Mouse (Mus musculus): ENCODE data around the gene Acer1. TPM values are rescaled to one million over a fixed set of nuclear protein-coding genes. Genes with fewer than 3 reads are reported as not detected.

Gene Acer1
- polyA plus RNA-seq, 1 experiment from 2014 or later: 0.16 TPM

- Histone ChIP-seq H3K9ac (ENCODE audit: low read length) (peak within 1 kb of the TSS; percentile 72), H3K9me3 (ENCODE audit: control insufficient read depth, low read length) (no peaks in the 10 kb centered on the region), H3K27me3 (ENCODE audit: control insufficient read depth, insufficient read depth, low read length) (no peaks in the 10 kb centered on the region), H3K4me1 (ENCODE audit: control insufficient read depth in 2 of 2, insufficient read depth in 2 of 2, low read length in 2 of 2) (peaks cover 26 to 29% of the 10 kb centered on the region in 2 experiments), H3K4me3 (ENCODE audit: control insufficient read depth in 1 of 2, insufficient read depth in 1 of 2, low read depth in 1 of 2, low read length in 2 of 2) (peak within 1 kb of the TSS; percentile 77 to 80), H3K36me3 (ENCODE audit: control insufficient read depth, insufficient read depth, low read length) (peaks cover 68% of the 10 kb centered on the region), H3K4me2 (ENCODE audit: low read length) (peak within 1 kb of the TSS; percentile 63), H3K27ac (replicated peaks in 1 of 2; ENCODE audit: control insufficient read depth in 1 of 2, insufficient read depth in 1 of 2, low read depth in 2 of 2, low read length in 2 of 2) (peak within 1 kb of the TSS; percentile 61 to 72; a peak in 2 of 4 replicates)
- WGBS: under 1% methylated on average over 38 of the region's 38 CpGs
- ATAC-seq (ENCODE audit: insufficient number of reproducible peaks, insufficient read depth, low FRiP score, low read depth): peak; percentile 99
Measured at GRCm38 (mm10) chr17:56997029-56997667, 15.2 kb upstream of the Acer1 start, which contains the start of gene Alkbh7. Gene Alkbh7 (plus strand): TSS chr17:56997339.

- Histone ChIP-seq H3K4me2 (ENCODE audit: low read length) (peak overlapping the region; percentile 63), H3K36me3 (ENCODE audit: control insufficient read depth, insufficient read depth, low read length) (peaks cover 72% of the 10 kb centered on the region), H3K27me3 (ENCODE audit: control insufficient read depth, insufficient read depth, low read length) (no peaks in the 10 kb centered on the region), H3K27ac (replicated peaks in 1 of 2; ENCODE audit: control insufficient read depth in 1 of 2, insufficient read depth in 1 of 2, low read depth in 2 of 2, low read length in 2 of 2) (peak overlapping the region; percentile 11 to 20; a peak in 1 of 4 replicates), H3K4me1 (ENCODE audit: control insufficient read depth in 2 of 2, insufficient read depth in 2 of 2, low read length in 2 of 2) (peaks cover 21 to 24% of the 10 kb centered on the region in 2 experiments), H3K4me3 (ENCODE audit: control insufficient read depth in 1 of 2, insufficient read depth in 1 of 2, low read depth in 1 of 2, low read length in 2 of 2) (peak overlapping the region in 1 of 2 experiments; percentile 77; a peak in 1 of 4 replicates), H3K9me3 (ENCODE audit: control insufficient read depth, low read length) (no peaks in the 10 kb centered on the region), H3K9ac (ENCODE audit: low read length) (peak overlapping the region; percentile 10; the same call in 1 of the 2 replicates)
- WGBS: 70% methylated on average over 2 of the region's 2 CpGs
- no peak for ATAC-seq (ENCODE audit: insufficient number of reproducible peaks, insufficient read depth, low FRiP score, low read depth)
Measured at GRCm38 (mm10) chr17:56996506-56996905, 14.6 kb upstream of the Acer1 start.

GRCm38 (mm10) chr17:56995046-56995445, 13.1 kb upstream of the Acer1 start:
- Histone ChIP-seq H3K27ac (replicated peaks in 1 of 2; ENCODE audit: control insufficient read depth in 1 of 2, insufficient read depth in 1 of 2, low read depth in 2 of 2, low read length in 2 of 2) (no peak overlapping the region), H3K4me1 (ENCODE audit: control insufficient read depth in 2 of 2, insufficient read depth in 2 of 2, low read length in 2 of 2) (peaks cover 13 to 15% of the 10 kb centered on the region in 2 experiments; a peak in 3 of 4 replicates), H3K36me3 (ENCODE audit: control insufficient read depth, insufficient read depth, low read length) (peaks cover 66% of the 10 kb centered on the region), H3K4me2 (ENCODE audit: low read length) (no peak overlapping the region), H3K27me3 (ENCODE audit: control insufficient read depth, insufficient read depth, low read length) (no peaks in the 10 kb centered on the region), H3K9ac (ENCODE audit: low read length) (no peak overlapping the region), H3K4me3 (ENCODE audit: control insufficient read depth in 1 of 2, insufficient read depth in 1 of 2, low read depth in 1 of 2, low read length in 2 of 2) (no peak overlapping the region), H3K9me3 (ENCODE audit: control insufficient read depth, low read length) (no peaks in the 10 kb centered on the region)
- ATAC-seq (ENCODE audit: insufficient number of reproducible peaks, insufficient read depth, low FRiP score, low read depth): no peak
- whole genome bisulfite sequencing: 86% methylated on average over 8 of the region's 8 CpGs

DNA sequence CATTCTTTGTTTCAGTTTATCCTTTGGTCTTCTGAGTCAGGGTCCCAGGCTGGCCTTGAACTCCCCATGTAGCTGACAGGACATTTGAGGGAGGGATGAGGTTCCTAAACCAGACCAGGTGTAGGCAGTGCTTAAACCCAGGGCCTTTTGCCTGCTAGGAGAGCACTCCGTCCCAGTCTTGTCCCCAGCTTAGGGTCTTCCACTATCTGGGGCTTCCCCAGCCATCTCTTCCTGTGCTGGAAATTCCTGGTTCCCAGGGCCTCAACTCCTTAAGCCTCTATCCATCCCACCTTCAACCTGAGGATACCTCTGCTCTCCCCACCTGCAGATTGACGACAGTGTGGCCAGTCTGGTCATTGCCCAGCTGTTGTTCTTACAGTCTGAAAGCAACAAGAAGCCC, 9.0 kb upstream of the Acer1 start:
- no peak for ATAC-seq (ENCODE audit: insufficient number of reproducible peaks, insufficient read depth, low FRiP score, low read depth)
- Histone ChIP-seq H3K27ac (replicated peaks in 1 of 2; ENCODE audit: control insufficient read depth in 1 of 2, insufficient read depth in 1 of 2, low read depth in 2 of 2, low read length in 2 of 2) (no peak overlapping the region), H3K9ac (ENCODE audit: low read length) (peak overlapping the region; percentile 92)

DNA sequence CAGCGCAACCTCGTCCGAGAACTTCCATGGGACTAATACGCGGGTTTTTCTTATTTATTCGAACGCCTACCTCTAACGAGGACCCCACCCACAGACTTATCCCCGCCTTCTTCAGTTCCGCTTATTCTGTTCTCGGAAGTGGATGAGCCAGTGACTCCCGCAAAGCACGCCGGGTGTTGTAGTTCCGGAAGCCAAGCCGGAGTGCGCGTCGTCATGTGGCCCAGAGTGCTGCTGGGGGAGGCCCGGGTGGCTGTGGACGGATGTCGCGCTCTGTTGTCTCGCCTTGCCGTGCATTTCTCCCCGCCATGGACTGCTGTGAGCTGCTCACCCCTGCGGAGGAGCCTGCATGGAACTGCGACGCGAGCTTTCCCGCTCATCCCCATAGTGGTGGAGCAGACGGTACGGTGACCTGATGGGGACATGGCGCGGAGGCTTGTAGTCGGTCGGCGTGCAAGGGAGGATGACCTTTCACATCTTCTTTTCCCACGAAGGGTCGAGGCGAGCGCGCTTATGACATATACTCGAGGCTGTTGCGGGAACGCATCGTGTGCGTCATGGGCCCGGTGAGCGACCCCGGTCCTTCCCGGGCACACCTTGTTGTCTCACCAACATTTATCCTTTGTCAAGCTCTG, 8.3 kb upstream of the Acer1 start, which contains the start of gene Clpp:
TSS of gene Clpp (plus strand) at position 191 of the 632 bp plus-strand sequence.
- Histone ChIP-seq H3K27me3 (ENCODE audit: control insufficient read depth, insufficient read depth, low read length) (no peaks in the 10 kb centered on the region), H3K9me3 (ENCODE audit: control insufficient read depth, low read length) (no peaks in the 10 kb centered on the region), H3K4me3 (ENCODE audit: control insufficient read depth in 1 of 2, insufficient read depth in 1 of 2, low read depth in 1 of 2, low read length in 2 of 2) (peak within 1 kb of the TSS; percentile 76 to 83), H3K27ac (replicated peaks in 1 of 2; ENCODE audit: control insufficient read depth in 1 of 2, insufficient read depth in 1 of 2, low read depth in 2 of 2, low read length in 2 of 2) (peak within 1 kb of the TSS; percentile 73 to 75), H3K36me3 (ENCODE audit: control insufficient read depth, insufficient read depth, low read length) (peaks cover 36% of the 10 kb centered on the region), H3K4me1 (ENCODE audit: control insufficient read depth in 2 of 2, insufficient read depth in 2 of 2, low read length in 2 of 2) (peaks cover 6% of the 10 kb centered on the region in 2 experiments; a peak in 3 of 4 replicates), H3K9ac (ENCODE audit: low read length) (peak within 1 kb of the TSS; percentile 92), H3K4me2 (ENCODE audit: low read length) (peak within 1 kb of the TSS; percentile 93)
- WGBS: under 1% methylated on average over 52 of the region's 52 CpGs
- peak; percentile 93 for ATAC-seq (ENCODE audit: insufficient number of reproducible peaks, insufficient read depth, low FRiP score, low read depth)

More for the DNA sequence above, 9.0 kb upstream of the Acer1 start:
- Histone ChIP-seq H3K4me3 (ENCODE audit: control insufficient read depth in 1 of 2, insufficient read depth in 1 of 2, low read depth in 1 of 2, low read length in 2 of 2) (peak overlapping the region; percentile 76 to 83), H3K4me2 (ENCODE audit: low read length) (peak overlapping the region; percentile 93), H3K27me3 (ENCODE audit: control insufficient read depth, insufficient read depth, low read length) (no peaks in the 10 kb centered on the region), H3K36me3 (ENCODE audit: control insufficient read depth, insufficient read depth, low read length) (peaks cover 43% of the 10 kb centered on the region), H3K9me3 (ENCODE audit: control insufficient read depth, low read length) (no peaks in the 10 kb centered on the region), H3K4me1 (ENCODE audit: control insufficient read depth in 2 of 2, insufficient read depth in 2 of 2, low read length in 2 of 2) (peaks cover 6% of the 10 kb centered on the region in 2 experiments; a peak in 3 of 4 replicates)
- WGBS: 75% methylated on average over 2 of the region's 2 CpGs

GRCm38 (mm10) chr17:56989467-56990114, 7.7 kb upstream of the Acer1 start:
- WGBS: 4% methylated on average over 25 of the region's 25 CpGs
- ATAC-seq (ENCODE audit: insufficient number of reproducible peaks, insufficient read depth, low FRiP score, low read depth): peak; percentile 81
- Histone ChIP-seq H3K27ac (replicated peaks in 1 of 2; ENCODE audit: control insufficient read depth in 1 of 2, insufficient read depth in 1 of 2, low read depth in 2 of 2, low read length in 2 of 2) (peak overlapping the region; percentile 73 to 75), H3K4me2 (ENCODE audit: low read length) (peak overlapping the region; percentile 93), H3K4me1 (ENCODE audit: control insufficient read depth in 2 of 2, insufficient read depth in 2 of 2, low read length in 2 of 2) (peaks cover 6% of the 10 kb centered on the region in 2 experiments; a peak in 3 of 4 replicates), H3K4me3 (ENCODE audit: control insufficient read depth in 1 of 2, insufficient read depth in 1 of 2, low read depth in 1 of 2, low read length in 2 of 2) (peak overlapping the region; percentile 76 to 83), H3K27me3 (ENCODE audit: control insufficient read depth, insufficient read depth, low read length) (no peaks in the 10 kb centered on the region), H3K36me3 (ENCODE audit: control insufficient read depth, insufficient read depth, low read length) (peaks cover 29% of the 10 kb centered on the region), H3K9ac (ENCODE audit: low read length) (peak overlapping the region; percentile 92), H3K9me3 (ENCODE audit: control insufficient read depth, low read length) (no peaks in the 10 kb centered on the region)

DNA sequence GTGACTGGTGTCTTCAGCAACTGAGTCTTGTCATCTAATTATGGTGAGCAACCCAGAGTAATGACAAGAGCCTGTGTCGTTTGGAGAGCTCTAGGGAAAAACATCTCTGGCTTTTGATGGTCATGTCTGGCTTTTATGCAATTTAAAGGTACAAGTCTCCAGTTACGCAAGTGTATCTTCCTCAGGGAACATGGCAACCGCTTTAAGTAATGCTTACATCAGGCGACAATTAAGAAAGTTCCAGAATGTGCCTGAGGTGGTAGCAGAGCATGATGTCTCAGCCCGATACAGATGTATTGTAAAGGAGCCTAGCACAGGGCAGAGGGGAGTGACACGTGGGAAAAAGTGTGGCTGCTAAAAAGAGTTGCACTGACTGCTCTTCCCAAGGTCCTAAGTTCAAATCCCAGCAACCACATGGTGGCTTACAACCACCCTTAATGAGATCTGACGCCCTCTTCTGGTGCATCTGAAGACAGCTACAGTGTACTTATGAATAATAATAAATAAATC, 7.0 kb upstream of the Acer1 start:
- H3K4me3 ChIP-seq (ENCODE audit: control insufficient read depth in 1 of 2, insufficient read depth in 1 of 2, low read depth in 1 of 2, low read length in 2 of 2): peak overlapping the region in 1 of 2 experiments; percentile 76; a peak in 2 of 4 replicates
- H3K9me3 ChIP-seq (ENCODE audit: control insufficient read depth, low read length): no peaks in the 10 kb centered on the region
- peaks cover 6% of the 10 kb centered on the region in 2 experiments; a peak in 3 of 4 replicates for H3K4me1 ChIP-seq (ENCODE audit: control insufficient read depth in 2 of 2, insufficient read depth in 2 of 2, low read length in 2 of 2)
- H3K9ac ChIP-seq (ENCODE audit: low read length): peak overlapping the region; percentile 92
- peaks cover 23% of the 10 kb centered on the region for H3K36me3 ChIP-seq (ENCODE audit: control insufficient read depth, insufficient read depth, low read length)
- WGBS: 73% methylated on average over 7 of the region's 7 CpGs
- H3K27me3 ChIP-seq (ENCODE audit: control insufficient read depth, insufficient read depth, low read length): no peaks in the 10 kb centered on the region
- no peak for ATAC-seq (ENCODE audit: insufficient number of reproducible peaks, insufficient read depth, low FRiP score, low read depth)
- peak overlapping the region; percentile 93 for H3K4me2 ChIP-seq (ENCODE audit: low read length)
- H3K27ac ChIP-seq (replicated peaks in 1 of 2; ENCODE audit: control insufficient read depth in 1 of 2, insufficient read depth in 1 of 2, low read depth in 2 of 2, low read length in 2 of 2): no peak overlapping the region
